Mouse (Mus musculus) stomach, postnatal 0 days (tissue): ENCODE results near the gene Fuk.

ENCODE experiments used
- CTCF ChIP-seq: IDR thresholded peaks from 2 replicates; pipeline ENCODE4 v1.5.1; 2016; ENCODE audit warnings: antibody characterized with exemption, low read depth, mild to moderate bottlenecking, moderate library complexity
- EP300 ChIP-seq: optimal IDR thresholded peaks from 2 replicates; pipeline ENCODE3; 2016; ENCODE audit warnings: antibody characterized with exemption

DNA sequence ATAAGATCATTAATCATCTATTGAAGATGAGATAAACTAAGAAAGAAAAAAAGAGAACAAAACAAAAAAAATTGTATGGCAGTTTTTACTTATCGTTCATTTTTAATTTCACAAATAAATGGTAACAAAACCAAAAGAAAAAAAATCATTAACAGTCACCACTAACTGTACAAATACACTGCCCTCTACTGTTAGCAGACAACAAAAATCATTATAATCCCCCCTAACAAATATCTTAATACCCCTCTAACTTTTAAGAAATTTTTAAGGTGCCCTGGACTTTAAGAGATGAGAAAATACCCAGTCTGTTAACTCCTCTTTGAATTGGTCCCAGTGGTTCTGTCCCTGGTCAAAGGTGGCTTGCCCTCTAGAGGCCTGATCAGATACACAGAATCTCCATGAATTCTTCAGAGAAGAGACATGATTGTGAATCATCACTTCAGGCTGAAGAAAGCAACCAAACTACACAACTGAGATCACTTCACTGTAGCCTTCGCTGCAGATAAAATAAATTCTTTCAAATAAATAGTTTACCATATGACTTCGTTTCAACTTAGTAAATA, 60.2 kb downstream of the Fuk start:
- peak; percentile 37 for TF ChIP-seq CTCF
- no peak for TF ChIP-seq EP300
